Mouse (Mus musculus): ENCODE measurements around the gene Gm20479. TPM values are rescaled to one million over a fixed set of nuclear protein-coding genes. Genes with fewer than 3 reads are reported as not detected.

Gm20479 gene
- polyA plus RNA-seq, 1 experiment, result 0.47 TPM

GRCm38 (mm10) chr7:27331541-27331851, 25.7 kb downstream of the Gm20479 start:
- Histone ChIP-seq H3K36me3 (ENCODE audit: control insufficient read depth, insufficient read depth, low read length) (no peaks in the 10 kb centered on the region), H3K4me3 (ENCODE audit: extremely low read depth, insufficient read depth, insufficient read length) (no peak overlapping the region), H3K27ac (ENCODE audit: insufficient read depth, low read length) (peak overlapping the region; percentile 24), H3K27me3 (ENCODE audit: control insufficient read depth, insufficient read depth, low read length) (peaks cover 13% of the 10 kb centered on the region), H3K4me1 (ENCODE audit: control insufficient read depth, insufficient read depth, insufficient read length) (peaks cover 27% of the 10 kb centered on the region)
- WGBS, result 6% methylated on average over 8 of the region's 8 CpGs
- DNase-seq (ENCODE audit: low read depth in 1 of 2, low spot score in 2 of 2), result no peak
- no peak for TF ChIP-seq POLR2A (IDR thresholded peaks at IDR 0.05; ENCODE audit: low read depth, low read length)
- TF ChIP-seq CTCF (IDR thresholded peaks at IDR 0.05; ENCODE audit: extremely low read depth, insufficient read depth, insufficient read length, insufficient replicate concordance), result no peak

DNA sequence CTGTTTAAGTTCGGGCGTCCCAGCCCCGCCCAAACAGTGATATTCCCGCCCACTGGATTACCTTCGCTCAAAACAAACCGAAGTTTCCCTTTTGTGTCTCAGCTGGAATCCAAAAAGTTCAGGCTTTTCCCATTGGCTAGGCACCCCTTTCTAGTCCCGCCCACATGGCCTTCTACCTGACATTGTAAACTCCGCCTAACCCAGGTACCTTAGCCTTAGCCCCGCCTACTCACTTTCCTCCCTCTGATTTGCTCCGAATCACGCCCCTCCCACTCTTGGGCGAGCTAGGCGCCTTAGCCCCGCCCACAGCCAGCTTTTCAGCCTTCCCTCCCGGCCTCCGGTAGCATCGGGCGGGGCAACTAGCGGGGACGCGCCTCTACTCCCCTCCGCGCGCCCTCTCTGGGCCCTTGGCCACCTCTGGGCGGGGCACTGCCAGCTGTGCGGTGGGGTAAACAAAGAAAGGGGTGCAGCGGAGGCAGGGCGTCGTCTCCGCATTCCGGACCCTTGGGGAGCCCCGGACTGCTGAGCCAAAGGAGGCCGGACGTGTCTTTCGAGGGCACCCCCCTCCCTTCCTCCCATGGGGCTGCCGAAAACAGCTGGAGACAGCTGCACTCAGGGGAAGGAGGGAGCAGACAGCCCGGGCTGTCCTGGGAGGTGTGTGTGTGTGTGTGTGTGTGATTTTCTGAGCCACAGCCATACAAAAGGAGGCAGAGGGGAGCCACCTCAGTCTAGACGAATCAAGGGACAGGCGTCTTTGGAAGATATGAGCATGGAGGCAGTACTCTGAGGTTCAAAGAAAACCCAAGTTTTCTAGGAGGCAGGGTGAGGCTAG, 26.3 kb downstream of the Gm20479 start:
- no peak for TF ChIP-seq POLR2A (IDR thresholded peaks at IDR 0.05; ENCODE audit: low read depth, low read length)
- TF ChIP-seq CTCF (IDR thresholded peaks at IDR 0.05; ENCODE audit: extremely low read depth, insufficient read depth, insufficient read length, insufficient replicate concordance), result no peak
- DNase-seq (ENCODE audit: low read depth in 1 of 2, low spot score in 2 of 2), result peak; percentile 79 to 89
- Histone ChIP-seq H3K4me1 (ENCODE audit: control insufficient read depth, insufficient read depth, insufficient read length) (peaks cover 27% of the 10 kb centered on the region), H3K36me3 (ENCODE audit: control insufficient read depth, insufficient read depth, low read length) (no peaks in the 10 kb centered on the region), H3K27ac (ENCODE audit: insufficient read depth, low read length) (peak overlapping the region; percentile 24), H3K27me3 (ENCODE audit: control insufficient read depth, insufficient read depth, low read length) (peaks cover 11% of the 10 kb centered on the region), H3K4me3 (ENCODE audit: extremely low read depth, insufficient read depth, insufficient read length) (peak overlapping the region; percentile 37; the same call in 1 of the 2 replicates)
- 1% methylated on average over 39 of the region's 39 CpGs for WGBS

- Histone ChIP-seq H3K36me3 (ENCODE audit: control insufficient read depth, insufficient read depth, low read length) (no peaks in the 10 kb centered on the region), H3K27ac (ENCODE audit: insufficient read depth, low read length) (no peak overlapping the region), H3K4me3 (ENCODE audit: extremely low read depth, insufficient read depth, insufficient read length) (no peak overlapping the region), H3K27me3 (ENCODE audit: control insufficient read depth, insufficient read depth, low read length) (peaks cover 11% of the 10 kb centered on the region), H3K4me1 (ENCODE audit: control insufficient read depth, insufficient read depth, insufficient read length) (peaks cover 30% of the 10 kb centered on the region)
- whole genome bisulfite sequencing, result 25% methylated on average over 17 of the region's 17 CpGs
- TF ChIP-seq CTCF (IDR thresholded peaks at IDR 0.05; ENCODE audit: extremely low read depth, insufficient read depth, insufficient read length, insufficient replicate concordance) (no peak), POLR2A (IDR thresholded peaks at IDR 0.05; ENCODE audit: low read depth, low read length) (no peak)
- no peak for DNase-seq (ENCODE audit: low read depth in 1 of 2, low spot score in 2 of 2)
These were observed 27.2 kb downstream of the Gm20479 start for GRCm38 (mm10) chr7:27329981-27330380.

- peak overlapping the region; percentile 34; the same call in 1 of the 2 replicates for H3K4me3 ChIP-seq (ENCODE audit: extremely low read depth, insufficient read depth, insufficient read length)
- H3K4me1 ChIP-seq (ENCODE audit: control insufficient read depth, insufficient read depth, insufficient read length), result peaks cover 30% of the 10 kb centered on the region
- H3K27me3 ChIP-seq (ENCODE audit: control insufficient read depth, insufficient read depth, low read length), result peaks cover 8% of the 10 kb centered on the region; the same call in 1 of the 2 replicates
- no peak for TF ChIP-seq POLR2A (IDR thresholded peaks at IDR 0.05; ENCODE audit: low read depth, low read length)
- peak; percentile 76 for TF ChIP-seq CTCF (IDR thresholded peaks at IDR 0.05; ENCODE audit: extremely low read depth, insufficient read depth, insufficient read length, insufficient replicate concordance)
- WGBS, result 5% methylated on average over 45 of the region's 45 CpGs
- peak; percentile 76 to 91 for DNase-seq (ENCODE audit: low read depth in 1 of 2, low spot score in 2 of 2)
- H3K36me3 ChIP-seq (ENCODE audit: control insufficient read depth, insufficient read depth, low read length), result no peaks in the 10 kb centered on the region
- H3K27ac ChIP-seq (ENCODE audit: insufficient read depth, low read length), result no peak overlapping the region
These were observed 27.8 kb downstream of the Gm20479 start for GRCm38 (mm10) chr7:27329326-27329947.

DNA sequence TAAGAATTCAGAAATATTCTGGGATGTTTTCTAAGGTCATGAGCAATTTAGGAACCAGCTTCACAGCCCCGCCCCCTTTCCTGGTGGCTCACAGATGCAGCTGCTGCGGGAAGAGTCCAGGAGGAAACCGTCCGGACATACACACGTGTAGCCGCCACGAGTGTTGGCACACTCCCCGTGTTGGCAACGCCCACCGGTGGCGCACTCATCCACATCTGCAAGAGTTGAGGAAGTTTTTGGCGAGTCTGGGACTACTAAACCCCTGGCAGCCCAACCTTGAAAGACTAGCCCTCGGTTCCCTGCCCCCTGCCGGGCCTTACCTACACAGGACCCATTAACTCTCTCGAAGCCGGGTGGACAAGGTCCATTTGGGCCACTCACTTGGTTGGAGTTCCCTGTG, 28.6 kb downstream of the Gm20479 start:
- DNase-seq (ENCODE audit: low read depth in 1 of 2, low spot score in 2 of 2), result no peak
- Histone ChIP-seq H3K27ac (ENCODE audit: insufficient read depth, low read length) (no peak overlapping the region), H3K4me1 (ENCODE audit: control insufficient read depth, insufficient read depth, insufficient read length) (peaks cover 30% of the 10 kb centered on the region), H3K27me3 (ENCODE audit: control insufficient read depth, insufficient read depth, low read length) (peaks cover 5% of the 10 kb centered on the region; the same call in 1 of the 2 replicates), H3K36me3 (ENCODE audit: control insufficient read depth, insufficient read depth, low read length) (no peaks in the 10 kb centered on the region), H3K4me3 (ENCODE audit: extremely low read depth, insufficient read depth, insufficient read length) (no peak overlapping the region)
- WGBS, result 25% methylated on average over 16 of the region's 16 CpGs
- no peak for TF ChIP-seq POLR2A (IDR thresholded peaks at IDR 0.05; ENCODE audit: low read depth, low read length)

DNA sequence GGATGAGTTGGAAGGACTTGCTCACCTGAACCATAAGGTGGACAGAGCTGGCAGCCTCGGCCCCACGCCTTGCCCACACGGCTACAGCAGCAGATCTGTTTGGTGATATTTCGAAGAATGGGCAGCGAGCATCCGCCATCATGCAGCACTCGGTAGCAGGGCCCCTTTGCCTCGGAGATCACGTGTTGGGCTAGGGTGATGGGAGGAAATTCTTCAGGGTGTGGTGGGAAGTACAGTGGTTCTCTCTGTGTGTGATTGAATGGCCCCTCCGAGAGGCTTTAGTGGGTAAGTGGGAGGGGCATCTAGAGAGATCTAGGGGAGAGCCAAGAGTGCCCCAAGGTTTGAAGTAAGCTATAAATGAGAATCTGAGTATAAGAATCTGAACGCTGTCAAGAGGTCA, 29.1 kb downstream of the Gm20479 start:
- WGBS, result 72% methylated on average over 11 of the region's 11 CpGs
- peaks cover 28% of the 10 kb centered on the region for H3K4me1 ChIP-seq (ENCODE audit: control insufficient read depth, insufficient read depth, insufficient read length)
- no peak overlapping the region for H3K27ac ChIP-seq (ENCODE audit: insufficient read depth, low read length)
- H3K27me3 ChIP-seq (ENCODE audit: control insufficient read depth, insufficient read depth, low read length), result peaks cover under 1% of the 10 kb centered on the region; the same call in 1 of the 2 replicates
- no peak for TF ChIP-seq POLR2A (IDR thresholded peaks at IDR 0.05; ENCODE audit: low read depth, low read length)
- no peak for TF ChIP-seq CTCF (IDR thresholded peaks at IDR 0.05; ENCODE audit: extremely low read depth, insufficient read depth, insufficient read length, insufficient replicate concordance)
- H3K36me3 ChIP-seq (ENCODE audit: control insufficient read depth, insufficient read depth, low read length), result no peaks in the 10 kb centered on the region
- no peak for DNase-seq (ENCODE audit: low read depth in 1 of 2, low spot score in 2 of 2)
- no peak overlapping the region for H3K4me3 ChIP-seq (ENCODE audit: extremely low read depth, insufficient read depth, insufficient read length)

DNA sequence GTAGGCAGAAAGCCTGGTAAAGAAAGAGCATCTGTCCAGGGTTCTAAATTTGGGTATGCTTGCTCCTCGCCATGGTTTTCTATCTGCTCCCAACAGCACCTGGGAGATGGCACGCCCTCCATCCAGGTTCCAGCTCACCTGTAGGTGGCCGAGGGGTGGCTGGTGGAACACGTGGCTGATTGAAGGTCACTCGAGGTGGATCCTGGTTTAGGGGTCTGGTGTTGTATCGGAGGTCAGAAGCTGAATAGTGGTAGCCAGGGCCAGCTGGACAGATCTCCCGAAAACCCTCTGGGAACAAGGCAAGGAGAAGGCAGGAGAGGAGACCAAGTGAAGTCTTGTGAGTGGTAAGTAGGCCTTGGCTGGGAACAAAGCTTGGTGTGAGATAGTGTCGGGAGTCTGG, 29.7 kb downstream of the Gm20479 start:
- no peaks in the 10 kb centered on the region for H3K36me3 ChIP-seq (ENCODE audit: control insufficient read depth, insufficient read depth, low read length)
- DNase-seq (ENCODE audit: low read depth in 1 of 2, low spot score in 2 of 2), result no peak
- no peak for TF ChIP-seq CTCF (IDR thresholded peaks at IDR 0.05; ENCODE audit: extremely low read depth, insufficient read depth, insufficient read length, insufficient replicate concordance)
- no peak for TF ChIP-seq POLR2A (IDR thresholded peaks at IDR 0.05; ENCODE audit: low read depth, low read length)
- no peaks in the 10 kb centered on the region; the same call in 1 of the 2 replicates for H3K27me3 ChIP-seq (ENCODE audit: control insufficient read depth, insufficient read depth, low read length)
- no peak overlapping the region for H3K27ac ChIP-seq (ENCODE audit: insufficient read depth, low read length)
- 92% methylated on average over 8 of the region's 8 CpGs for WGBS
- H3K4me3 ChIP-seq (ENCODE audit: extremely low read depth, insufficient read depth, insufficient read length), result no peak overlapping the region
- H3K4me1 ChIP-seq (ENCODE audit: control insufficient read depth, insufficient read depth, insufficient read length), result peaks cover 23% of the 10 kb centered on the region
